Mouse (Mus musculus): ENCODE results near the gene Rsad2. TPM values are rescaled to one million over a fixed set of nuclear protein-coding genes. Genes with fewer than 3 reads are reported as not detected.
"Not testable (repeated sequence)": the region's sequence is repeated elsewhere in the genome, so short reads cannot be mapped to it uniquely, and the experiment has no call there.

The Rsad2 gene
- total RNA-seq, 2 experiments from 2014 or later, result 1.4 to 1.5 TPM

- intact Hi-C loops (cut with DNase I; ENCODE audit: low total_unique reads), result no loop called here
- DNase-seq, result no peak
Measured at GRCm38 (mm10) chr12:26451150-26451549, 5.1 kb downstream of the Rsad2 start.

GRCm38 (mm10) chr12:26449483-26449882, 6.8 kb downstream of the Rsad2 start:
- intact Hi-C loops (cut with DNase I; ENCODE audit: low total_unique reads), result no loop called here
- DNase-seq, result no peak

- DNase-seq, result no peak
- intact Hi-C loops (cut with DNase I; ENCODE audit: low total_unique reads), result no loop called here
Measured at GRCm38 (mm10) chr12:26446377-26447045, 9.7 kb downstream of the Rsad2 start.

- intact Hi-C loops (cut with DNase I; ENCODE audit: low total_unique reads), result no loop called here
Measured at GRCm38 (mm10) chr12:26444511-26444910, 11.7 kb downstream of the Rsad2 start.

GRCm38 (mm10) chr12:26444054-26444453, 12.2 kb downstream of the Rsad2 start:
- DNase-seq, result peak; percentile 82
- intact Hi-C loops (cut with DNase I; ENCODE audit: low total_unique reads), result no loop called here

More at GRCm38 (mm10) chr12:26444511-26444910, 11.7 kb downstream of the Rsad2 start:
- DNase-seq, result no peak

GRCm38 (mm10) chr12:26439366-26439765, 16.9 kb downstream of the Rsad2 start:
- intact Hi-C loops (cut with DNase I; ENCODE audit: low total_unique reads), result no loop called here
- no peak for DNase-seq

GRCm38 (mm10) chr12:26437950-26438349, 18.3 kb downstream of the Rsad2 start:
- intact Hi-C loops (cut with DNase I; ENCODE audit: low total_unique reads), result no loop called here
- no peak for DNase-seq

- intact Hi-C loops (cut with DNase I; ENCODE audit: low total_unique reads), result no loop called here
- peak; percentile 40 for DNase-seq
Measured at GRCm38 (mm10) chr12:26436334-26436733, 19.9 kb downstream of the Rsad2 start.

- intact Hi-C loops (cut with DNase I; ENCODE audit: low total_unique reads); DNase-seq: not testable (repeated sequence)
Measured at GRCm38 (mm10) chr12:26428771-26429170, 27.5 kb downstream of the Rsad2 start.

GRCm38 (mm10) chr12:26424841-26425240, 31.4 kb downstream of the Rsad2 start:
- DNase-seq, result no peak
- intact Hi-C loops (cut with DNase I; ENCODE audit: low total_unique reads), result no loop called here

GRCm38 (mm10) chr12:26418322-26418721, 37.9 kb downstream of the Rsad2 start:
- intact Hi-C loops (cut with DNase I; ENCODE audit: low total_unique reads), result no loop called here
- no peak for DNase-seq

GRCm38 (mm10) chr12:26416636-26417295, 39.5 kb downstream of the Rsad2 start:
- intact Hi-C loops (cut with DNase I; ENCODE audit: low total_unique reads), result no loop called here

GRCm38 (mm10) chr12:26415104-26415771, 41.0 kb downstream of the Rsad2 start, which contains the start of gene Rnf144a:
Rnf144a (minus strand) TSS chr12:26415254.
- peak; percentile 92 for DNase-seq
- intact Hi-C loops (cut with DNase I; ENCODE audit: low total_unique reads), result no loop called here

More at GRCm38 (mm10) chr12:26416636-26417295, 39.5 kb downstream of the Rsad2 start:
- DNase-seq, result no peak

- intact Hi-C loops (cut with DNase I; ENCODE audit: low total_unique reads), result loop anchor here (5.0 kb wide), 1 partner anchor 97 kb away; no protein-coding TSS in a partner anchor
- DNase-seq, result peak; percentile 50
Measured at GRCm38 (mm10) chr12:26414451-26415103, 41.7 kb downstream of the Rsad2 start.

GRCm38 (mm10) chr12:26413961-26414411, 42.3 kb downstream of the Rsad2 start:
- intact Hi-C loops (cut with DNase I; ENCODE audit: low total_unique reads), result loop anchor here (5.0 kb wide), 1 partner anchor 97 kb away; no protein-coding TSS in a partner anchor
- no peak for DNase-seq

GRCm38 (mm10) chr12:26412802-26413201, 43.5 kb downstream of the Rsad2 start:
- intact Hi-C loops (cut with DNase I; ENCODE audit: low total_unique reads), result loop anchor here (5.0 kb wide), 1 partner anchor 96 kb away; no protein-coding TSS in a partner anchor
- peak; percentile 52 for DNase-seq

- no peak for DNase-seq
- intact Hi-C loops (cut with DNase I; ENCODE audit: low total_unique reads), result loop anchor here (5.0 kb wide), 1 partner anchor 95 kb away; no protein-coding TSS in a partner anchor
Measured at GRCm38 (mm10) chr12:26411841-26412450, 44.3 kb downstream of the Rsad2 start.

- no peak for DNase-seq
- intact Hi-C loops (cut with DNase I; ENCODE audit: low total_unique reads), result loop anchor here (5.0 kb wide), 1 partner anchor 93 kb away; no protein-coding TSS in a partner anchor
Measured at GRCm38 (mm10) chr12:26410443-26410842, 45.8 kb downstream of the Rsad2 start.

GRCm38 (mm10) chr12:26408707-26409106, 47.5 kb downstream of the Rsad2 start:
- DNase-seq, result no peak
- intact Hi-C loops (cut with DNase I; ENCODE audit: low total_unique reads), result no loop called here
